Mouse (Mus musculus) C2C12 (cell line): ENCODE data around the gene Slc23a2. TPM values are rescaled to one million over a fixed set of nuclear protein-coding genes. Genes with fewer than 3 reads are reported as not detected.

ENCODE experiments used
- H3K27me3 ChIP-seq: one replicate; pipeline ENCODE4 v1.6.1; 2011; ENCODE audit not compliant: control insufficient read depth, insufficient read depth, insufficient read length
- H3K36me3 ChIP-seq: one replicate; pipeline ENCODE4 v1.6.1; 2011; ENCODE audit not compliant: control insufficient read depth, insufficient read depth
- H3K4me3 ChIP-seq: one replicate; pipeline ENCODE4 v1.5.1; 2011; ENCODE audit warnings: mild to moderate bottlenecking, control low read depth; ENCODE audit not compliant: poor library complexity, insufficient read depth, severe bottlenecking
- H3K79me2 ChIP-seq: one replicate; pipeline ENCODE4 v1.6.1; 2011; ENCODE audit not compliant: control insufficient read depth, insufficient read depth
- H3K79me3 ChIP-seq: one replicate; pipeline ENCODE4 v1.6.1; 2011; ENCODE audit warnings: low read depth, control low read depth
- H3ac ChIP-seq: one replicate; pipeline ENCODE3; 2011; ENCODE audit warnings: low read depth; ENCODE audit not compliant: control insufficient read depth, insufficient read length
- CEBPB ChIP-seq: IDR thresholded peaks from one replicate; pipeline ENCODE4 v1.6.1; 2011; ENCODE audit warnings: low read depth, mild to moderate bottlenecking, control low read depth, moderate library complexity
- CTCF ChIP-seq: IDR thresholded peaks from one replicate; pipeline ENCODE4 v1.5.1; 2011; ENCODE audit not compliant: control insufficient read depth, insufficient read depth, insufficient read length
- FOSL1 ChIP-seq: IDR thresholded peaks from one replicate; pipeline ENCODE4 v1.8.0; 2011; ENCODE audit warnings: mild to moderate bottlenecking, low read length; ENCODE audit not compliant: poor library complexity, insufficient read depth, severe bottlenecking
- MAX ChIP-seq: IDR thresholded peaks from one replicate; pipeline ENCODE4 v1.6.1; 2011; ENCODE audit warnings: mild to moderate bottlenecking, control low read depth
- MYOD1 ChIP-seq: IDR thresholded peaks from one replicate; pipeline ENCODE4 v1.6.1; 2011; ENCODE audit warnings: low read depth; ENCODE audit not compliant: control insufficient read depth, insufficient read length
- MYOG ChIP-seq: IDR thresholded peaks from one replicate; pipeline ENCODE4 v1.6.1; 2011; ENCODE audit not compliant: control insufficient read depth, insufficient read length; ENCODE audit errors: extremely low read depth
- USF1 ChIP-seq: IDR thresholded peaks from one replicate; pipeline ENCODE4 v1.6.1; 2011; ENCODE audit warnings: low read depth, mild to moderate bottlenecking, control low read depth, moderate library complexity
- long read RNA-seq, 2 experiments: library from polyadenylated mRNA; unstranded; transcript quantifications; one replicate each; pipeline ENCODE4 v2.0.0; 2019 to 2020
- polyA plus RNA-seq: library from polyadenylated mRNA; unstranded; fragments of >200 nt; fragmentation: generic; extraction: Trizol; gene quantifications from one replicate; pipeline ENCODE4 v1.2.1, GENCODE M21; 2012; ENCODE audit warnings: missing spikeins

Gene Slc23a2
- 12.0 TPM for polyA plus RNA-seq
- long read RNA-seq, experiment 1, partial matches to known transcripts, result 0 of 3 reads
- long read RNA-seq, experiment 1, other reads (novel, unspliced or antisense), result 3 of 3 reads
- long read RNA-seq, experiment 2, full-length matches to known transcripts, result 7 of 16 reads
- long read RNA-seq, experiment 2, partial matches to known transcripts, result 5 of 16 reads
- long read RNA-seq, experiment 2, other reads (novel, unspliced or antisense), result 4 of 16 reads

GRCm38 (mm10) chr2:132144971-132145691 is at the start of gene Slc23a2:
Gene Slc23a2 (minus strand): TSS chr2:132145108.
- Histone ChIP-seq H3K27me3 (no peaks in the 10 kb centered on the region), H3K79me3 (peaks cover 44% of the 10 kb centered on the region), H3ac (peak within 1 kb of the TSS; percentile 73), H3K4me3 (peak within 1 kb of the TSS; percentile 95), H3K36me3 (peaks cover 21% of the 10 kb centered on the region), H3K79me2 (peaks cover 47% of the 10 kb centered on the region)
- TF ChIP-seq USF1, result no peak
- TF ChIP-seq MYOD1, result no peak
- no peak for TF ChIP-seq FOSL1
- TF ChIP-seq MYOG, result no peak
- TF ChIP-seq CTCF, result no peak
- TF ChIP-seq CEBPB, result no peak
- no peak for TF ChIP-seq MAX

GRCm38 (mm10) chr2:132190602-132191161 is 45.8 kb upstream of the Slc23a2 start:
- Histone ChIP-seq H3ac (no peak overlapping the region), H3K27me3 (no peaks in the 10 kb centered on the region), H3K79me3 (no peaks in the 10 kb centered on the region), H3K36me3 (no peaks in the 10 kb centered on the region), H3K4me3 (no peak overlapping the region), H3K79me2 (no peaks in the 10 kb centered on the region)
- TF ChIP-seq CEBPB (no peak), USF1 (no peak), MYOD1 (no peak), MYOG (no peak), MAX (no peak), FOSL1 (no peak), CTCF (no peak)

GRCm38 (mm10) chr2:132183874-132184273 is 39.0 kb upstream of the Slc23a2 start:
- Histone ChIP-seq H3K79me3 (no peaks in the 10 kb centered on the region), H3K4me3 (no peak overlapping the region), H3ac (no peak overlapping the region), H3K36me3 (no peaks in the 10 kb centered on the region), H3K79me2 (no peaks in the 10 kb centered on the region), H3K27me3 (no peaks in the 10 kb centered on the region)
- TF ChIP-seq FOSL1 (no peak), MYOD1 (no peak), USF1 (no peak), CEBPB (no peak), MAX (no peak), CTCF (no peak), MYOG (no peak)

GRCm38 (mm10) chr2:132180463-132181205 is 35.7 kb upstream of the Slc23a2 start:
- H3K27me3 ChIP-seq, result no peaks in the 10 kb centered on the region
- TF ChIP-seq FOSL1, result no peak
- no peak for TF ChIP-seq CEBPB
- TF ChIP-seq MYOD1, result no peak
- no peak for TF ChIP-seq CTCF
- TF ChIP-seq MYOG, result no peak
- no peak for TF ChIP-seq MAX
- no peak for TF ChIP-seq USF1
- H3K79me3 ChIP-seq, result no peaks in the 10 kb centered on the region
- no peak overlapping the region for H3ac ChIP-seq
- H3K36me3 ChIP-seq, result no peaks in the 10 kb centered on the region
- H3K79me2 ChIP-seq, result no peaks in the 10 kb centered on the region
- no peak overlapping the region for H3K4me3 ChIP-seq

GRCm38 (mm10) chr2:132179371-132179770 is 34.5 kb upstream of the Slc23a2 start:
- H3K79me3 ChIP-seq, result no peaks in the 10 kb centered on the region
- H3K4me3 ChIP-seq, result no peak overlapping the region
- no peaks in the 10 kb centered on the region for H3K27me3 ChIP-seq
- TF ChIP-seq CEBPB, result no peak
- no peak for TF ChIP-seq MYOD1
- no peak for TF ChIP-seq USF1
- no peak for TF ChIP-seq MAX
- no peak for TF ChIP-seq CTCF
- TF ChIP-seq MYOG, result no peak
- TF ChIP-seq FOSL1, result no peak
- no peaks in the 10 kb centered on the region for H3K79me2 ChIP-seq
- H3K36me3 ChIP-seq, result no peaks in the 10 kb centered on the region
- H3ac ChIP-seq, result no peak overlapping the region
